Mouse (Mus musculus): Measurements from ENCODE around the gene Evi2a.
A peak's percentile ranks its signal among the peaks of the same experiment; 100 is the strongest.

The Evi2a gene

DNA sequence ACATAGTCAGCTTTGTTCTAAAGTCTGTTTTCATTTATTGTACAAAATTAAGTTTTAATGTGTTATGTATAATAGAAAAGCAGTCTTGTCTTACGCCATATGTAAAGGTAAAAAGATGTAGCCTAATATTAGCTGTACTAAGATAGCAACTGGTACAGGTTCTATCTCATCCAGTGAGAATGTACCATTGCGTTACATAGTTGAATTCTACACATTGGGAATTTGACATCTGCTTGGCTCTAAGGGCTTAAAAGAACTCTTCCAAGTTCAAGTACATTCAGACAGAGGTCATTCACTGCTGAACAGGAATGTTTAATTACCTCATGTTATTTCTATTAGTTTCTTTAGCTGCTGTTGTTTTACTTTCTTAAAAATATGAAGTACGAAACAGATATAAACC is 3.9 kb downstream of the Evi2a start:
- DNase-seq (ENCODE audit: low spot score in 2 of 2) = no peak

DNA sequence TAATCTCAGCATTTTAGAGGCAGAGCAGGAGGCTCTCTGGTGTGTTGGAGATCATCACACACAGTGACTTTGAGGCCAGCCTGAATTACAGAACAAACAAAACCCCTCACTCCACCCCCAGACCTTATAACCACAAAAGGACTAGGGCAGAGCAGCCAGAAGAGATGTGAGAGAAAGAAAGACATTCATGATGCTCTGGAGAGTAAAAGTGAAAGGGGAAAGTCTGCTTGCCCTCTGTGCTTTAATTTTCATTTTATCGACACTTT is 6.2 kb downstream of the Evi2a start:
- peak in 1 of 2 experiments; percentile 35 for DNase-seq (ENCODE audit: low spot score in 2 of 2)

DNA sequence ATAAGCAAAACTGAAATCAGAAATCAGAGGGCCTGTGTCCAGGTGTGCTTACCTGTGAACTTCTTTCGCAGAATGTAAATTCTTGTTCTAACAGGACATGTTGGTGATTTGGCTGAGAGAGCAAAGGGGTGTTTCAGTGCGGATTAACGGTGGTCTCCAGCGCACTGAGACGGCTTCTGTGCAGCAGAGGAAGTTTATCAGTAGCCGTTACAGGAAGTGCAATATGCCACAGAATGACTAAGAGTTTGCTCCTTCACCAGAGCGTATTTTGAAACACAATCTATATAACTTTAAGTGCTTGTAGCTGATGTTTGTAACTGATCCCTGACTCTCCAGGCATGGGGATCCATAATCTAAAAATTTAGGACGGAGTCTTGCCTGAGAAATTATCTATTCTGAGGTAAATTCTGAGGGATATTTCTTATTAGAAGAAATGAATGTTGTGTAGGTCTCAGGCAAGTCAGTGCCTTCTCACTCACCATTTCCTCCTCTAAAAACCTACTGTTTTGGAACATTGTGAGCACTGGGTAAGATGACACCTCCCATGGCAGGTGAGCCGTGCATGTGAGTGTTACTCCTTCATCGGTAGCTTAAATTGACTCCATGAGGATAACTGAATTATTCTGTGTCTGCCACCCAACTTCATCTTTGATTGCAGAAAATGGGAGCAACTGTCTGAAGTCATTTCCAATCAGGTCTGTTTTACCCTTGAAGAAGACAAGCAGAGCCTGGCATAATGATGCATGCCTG is 6.7 kb downstream of the Evi2a start, which contains the start of gene Evi2b:
TSS of gene Evi2b (minus strand) at position 203 of the 750 bp plus-strand sequence.
- DNase-seq (ENCODE audit: low spot score in 2 of 2) = peak; percentile 71 to 75

DNA sequence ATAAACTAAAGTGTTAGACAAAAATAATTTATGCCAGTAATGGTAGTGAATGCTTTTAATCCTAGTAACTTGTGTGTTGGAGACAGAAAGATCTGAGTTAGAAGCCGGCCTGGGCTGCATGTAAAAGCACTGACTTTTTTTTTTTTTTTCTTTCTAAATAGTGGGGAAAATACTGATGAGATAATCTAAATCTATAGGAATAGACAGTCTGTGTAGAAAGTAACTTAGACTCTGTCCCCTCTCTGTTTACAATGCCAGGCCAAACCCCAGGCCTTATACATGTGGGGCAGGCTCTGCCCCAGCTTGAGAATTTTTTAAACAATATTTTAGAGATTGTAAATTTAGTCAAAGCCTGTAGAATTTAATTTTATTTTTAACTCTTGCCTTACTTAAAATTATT is 7.5 kb downstream of the Evi2a start:
- no peak for DNase-seq (ENCODE audit: low spot score in 2 of 2)

DNA sequence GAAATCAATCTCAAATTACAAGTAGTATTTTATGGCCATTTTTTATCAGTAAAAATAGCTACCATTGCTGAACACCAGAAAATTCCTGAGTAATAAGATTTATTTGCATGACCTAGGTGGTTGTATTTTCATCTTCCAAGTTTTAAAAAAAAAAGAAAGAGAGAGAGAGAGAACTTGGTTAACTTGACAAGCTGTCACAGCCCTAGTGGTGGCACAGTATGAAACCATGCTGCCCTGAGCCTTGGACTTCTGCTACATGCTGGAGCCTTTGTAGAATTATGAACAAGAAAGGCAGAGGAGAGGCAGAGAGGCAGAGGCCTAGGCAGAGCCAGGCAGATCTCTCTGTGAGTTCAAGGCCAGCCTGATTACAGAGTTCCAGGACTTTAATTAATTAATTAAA is 8.5 kb downstream of the Evi2a start:
- DNase-seq (ENCODE audit: low spot score in 2 of 2) = peak; percentile 36 to 37

DNA sequence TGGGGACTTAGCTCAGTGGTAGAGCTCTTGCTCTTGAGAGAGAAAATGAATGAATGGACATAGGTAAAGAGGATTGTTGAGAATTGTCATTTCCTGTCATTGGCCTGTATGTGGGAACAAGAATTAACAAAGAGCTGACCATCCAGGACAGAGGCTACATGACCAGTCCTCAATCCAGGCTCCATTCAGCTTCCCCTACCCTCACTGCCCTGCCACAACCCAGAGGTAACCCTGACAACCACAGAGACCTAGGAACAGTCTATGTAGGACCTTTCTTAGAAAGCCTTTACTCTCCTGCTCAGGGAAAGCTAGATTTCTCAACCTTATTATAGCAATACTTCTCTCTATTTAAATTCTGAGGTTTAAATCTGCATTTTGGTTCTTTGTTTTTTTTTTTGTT is 9.6 kb downstream of the Evi2a start:
- no peak for DNase-seq (ENCODE audit: low spot score in 2 of 2)

DNA sequence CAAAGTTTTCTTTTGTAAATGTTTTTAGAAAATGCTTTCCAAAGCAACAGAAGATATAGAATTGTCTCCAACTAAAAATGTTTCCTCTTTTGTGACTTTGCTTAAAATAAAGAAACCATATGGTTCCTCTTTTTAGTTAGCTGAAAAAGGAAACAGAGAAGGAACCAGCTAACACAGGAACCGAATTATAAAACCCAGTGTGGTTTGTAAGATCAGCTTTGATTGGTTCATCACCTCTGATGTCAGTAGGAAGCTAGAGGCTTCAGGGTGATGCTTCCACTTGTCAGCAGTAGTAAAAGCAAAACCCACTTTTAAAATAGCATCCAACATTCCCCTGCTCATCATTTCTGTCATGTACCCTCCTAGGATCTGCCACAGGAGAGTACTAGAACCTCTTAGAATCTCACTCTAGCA is 10.5 kb downstream of the Evi2a start:
- DNase-seq (ENCODE audit: low spot score in 2 of 2) = peak; percentile 83 to 85

DNA sequence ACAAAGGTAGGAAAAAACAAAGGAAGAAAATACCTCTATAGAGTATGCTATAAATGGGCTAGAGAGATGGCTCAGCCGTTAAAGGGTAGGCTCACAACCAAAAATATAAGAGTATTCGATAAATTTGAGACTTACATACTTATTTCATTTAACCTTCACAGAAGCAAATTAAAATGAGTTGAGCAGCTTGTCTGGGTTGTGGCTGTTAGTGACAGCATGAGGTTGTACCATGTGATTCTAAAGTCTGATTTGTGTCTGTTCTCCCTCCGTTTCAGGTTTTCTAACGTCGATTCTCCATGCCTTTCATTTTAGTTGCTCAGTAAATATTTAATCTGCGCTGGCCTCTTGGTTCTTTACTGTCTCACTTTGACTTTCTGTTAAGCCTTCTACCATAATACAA is 11.1 kb downstream of the Evi2a start:
- no peak for DNase-seq (ENCODE audit: low spot score in 2 of 2)

DNA sequence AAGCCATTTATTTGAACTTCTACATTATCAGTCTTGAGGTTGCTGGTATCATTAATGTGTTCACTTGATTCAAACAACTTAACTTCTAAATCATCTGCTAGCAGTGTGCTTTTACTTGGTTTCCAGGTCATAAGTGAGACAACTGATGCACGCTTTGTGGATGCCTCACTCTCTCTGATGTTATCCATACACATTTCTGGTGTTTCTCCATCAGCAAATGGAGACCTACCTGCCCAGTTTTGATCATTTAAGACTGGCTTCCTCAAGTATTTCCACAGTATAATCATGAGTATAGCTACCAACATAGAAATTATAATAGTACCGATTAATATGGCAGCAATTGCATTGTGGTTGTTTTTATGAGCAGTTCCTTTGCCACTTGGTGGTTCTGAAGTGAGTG is 14.6 kb downstream of the Evi2a start:
- no peak for DNase-seq (ENCODE audit: low spot score in 2 of 2)

DNA sequence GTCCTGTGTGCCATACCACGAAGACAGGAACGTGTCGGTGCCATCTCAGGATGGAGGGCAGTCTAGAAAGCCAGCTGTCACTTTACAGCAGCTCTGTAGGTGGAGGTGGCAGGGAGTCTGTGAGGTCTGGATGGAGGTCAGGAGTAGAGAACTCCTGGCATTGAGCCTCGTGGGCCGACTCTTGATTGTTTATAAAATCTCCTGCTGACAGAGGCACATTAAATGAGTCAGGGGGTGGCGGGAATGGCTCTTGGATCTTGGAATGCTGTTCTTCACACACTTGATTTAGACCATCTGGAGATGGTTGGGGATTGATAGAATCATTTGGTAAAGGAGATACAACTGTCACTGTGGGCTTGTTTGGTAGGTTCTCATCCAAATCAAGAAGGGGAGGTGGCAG is 15.1 kb downstream of the Evi2a start:
- no peak for DNase-seq (ENCODE audit: low spot score in 2 of 2)

DNA sequence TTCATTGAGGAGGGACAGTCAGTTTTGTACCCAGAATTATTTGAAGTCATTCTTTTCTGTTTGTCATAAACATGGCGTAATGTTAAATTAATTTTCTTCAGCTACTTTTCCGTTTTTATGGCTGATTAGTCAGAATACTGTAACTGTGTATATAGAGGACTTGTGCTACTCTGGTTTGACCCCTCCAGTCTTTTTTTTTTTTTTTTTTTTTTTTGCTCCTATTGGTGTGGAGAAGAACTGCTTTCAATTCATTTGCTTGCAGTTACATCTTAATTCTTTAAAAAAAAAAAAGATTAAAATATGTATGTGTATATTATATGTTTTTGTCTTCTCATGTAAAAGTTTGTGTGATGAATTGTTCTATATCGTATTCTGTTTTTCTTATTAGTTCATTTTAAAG is 18.4 kb downstream of the Evi2a start:
- DNase-seq (ENCODE audit: low spot score in 2 of 2) = no peak

DNA sequence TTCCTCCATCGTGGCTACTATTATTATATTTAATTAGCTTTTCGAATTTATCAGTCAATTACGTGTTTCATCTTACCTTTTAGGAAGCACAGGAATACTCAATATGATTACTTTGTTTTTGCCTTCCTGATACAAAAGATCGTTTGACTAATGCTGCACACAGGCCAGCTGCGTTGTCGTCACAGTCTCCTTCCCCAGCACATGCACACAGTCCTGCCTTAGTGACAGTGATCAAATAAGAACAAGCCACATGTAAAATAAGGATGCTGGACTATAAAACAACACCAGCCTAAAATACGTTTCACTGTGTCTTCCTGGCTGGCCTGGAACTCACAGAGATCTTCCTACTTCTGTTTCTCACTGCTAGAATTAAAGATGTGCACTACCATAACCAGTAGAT is 25.9 kb downstream of the Evi2a start:
- DNase-seq (ENCODE audit: low spot score in 2 of 2) = no peak

DNA sequence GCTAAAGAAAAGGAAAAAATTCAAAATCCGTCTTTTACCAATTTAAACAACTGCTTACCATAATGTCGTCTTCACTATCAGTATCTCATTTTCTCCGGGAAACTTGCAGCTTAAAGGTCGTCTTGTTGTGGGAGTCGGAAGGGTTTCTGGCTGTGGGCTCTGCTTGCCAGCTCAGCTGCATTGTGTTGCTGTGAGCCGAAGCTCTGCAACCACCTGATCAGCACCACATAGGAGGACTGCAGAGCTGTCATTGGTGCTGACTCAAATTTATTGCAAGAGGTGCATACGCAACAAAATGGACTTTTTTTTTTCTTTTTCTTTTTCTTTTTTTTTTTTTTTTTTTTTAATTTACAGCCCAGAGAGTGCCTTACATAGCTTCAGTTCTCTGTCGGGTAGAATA is 26.6 kb downstream of the Evi2a start, which contains the start of gene Omg:
TSS of gene Omg (minus strand) at position 240 of the 400 bp plus-strand sequence.
- no peak for DNase-seq (ENCODE audit: low spot score in 2 of 2)

DNA sequence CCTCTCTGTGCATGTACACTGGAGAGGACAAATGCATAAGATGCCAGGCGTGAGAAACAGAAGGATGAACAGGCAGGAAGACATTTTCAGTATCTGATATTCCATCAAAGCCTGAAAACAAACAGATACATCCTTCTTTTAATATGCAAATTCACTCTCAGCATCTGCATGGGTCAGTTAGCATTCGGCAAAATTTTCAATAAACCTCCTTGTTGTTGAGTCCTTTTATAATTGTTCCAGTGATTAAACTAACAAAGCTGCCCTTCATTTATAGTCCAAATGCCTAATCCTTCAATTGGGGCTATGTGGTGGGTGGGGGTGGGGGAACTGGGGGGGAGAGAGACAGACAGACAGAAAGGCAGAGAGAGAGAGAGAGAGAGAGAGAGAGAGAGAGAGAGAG is 27.5 kb downstream of the Evi2a start:
- no peak for DNase-seq (ENCODE audit: low spot score in 2 of 2)

DNA sequence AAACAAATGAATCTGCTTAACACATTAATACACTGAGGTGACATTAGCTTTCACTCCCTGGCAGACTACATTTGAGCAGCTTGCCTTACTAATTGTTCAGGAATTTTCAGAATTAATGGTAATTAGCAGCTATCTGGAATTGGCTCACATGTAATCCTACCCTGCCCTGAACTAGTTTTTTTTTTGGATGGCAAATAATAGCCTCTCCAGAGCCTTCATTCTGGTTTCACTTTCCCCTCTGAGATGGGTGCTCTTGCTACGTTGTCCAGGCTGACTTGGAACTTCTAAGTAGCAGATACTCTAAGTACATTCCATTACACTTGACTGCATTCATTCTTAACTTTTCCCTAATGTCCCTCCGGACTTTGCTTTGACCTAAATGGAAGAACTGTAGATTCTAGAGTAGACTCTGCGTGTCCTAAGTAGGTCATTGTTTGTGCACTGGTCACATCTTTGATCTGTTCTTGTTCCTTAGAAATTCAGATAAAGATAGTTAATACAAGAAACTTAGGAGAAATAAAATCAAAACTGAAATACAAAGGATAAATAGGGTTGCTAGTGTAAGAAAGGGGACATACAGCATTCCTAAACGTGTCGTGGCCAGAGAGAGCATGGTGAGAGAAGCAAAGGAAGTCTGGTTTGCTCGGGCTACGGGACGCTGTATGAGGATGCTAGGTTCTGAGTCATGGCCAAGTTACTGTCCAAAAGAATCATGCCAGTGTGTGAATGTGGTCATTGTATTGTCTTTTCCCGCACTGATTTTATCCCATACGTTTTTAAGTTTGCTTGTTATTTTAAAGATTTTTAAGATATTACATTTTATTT is 35.2 kb downstream of the Evi2a start:
- DNase-seq (ENCODE audit: low spot score in 2 of 2) = no peak

DNA sequence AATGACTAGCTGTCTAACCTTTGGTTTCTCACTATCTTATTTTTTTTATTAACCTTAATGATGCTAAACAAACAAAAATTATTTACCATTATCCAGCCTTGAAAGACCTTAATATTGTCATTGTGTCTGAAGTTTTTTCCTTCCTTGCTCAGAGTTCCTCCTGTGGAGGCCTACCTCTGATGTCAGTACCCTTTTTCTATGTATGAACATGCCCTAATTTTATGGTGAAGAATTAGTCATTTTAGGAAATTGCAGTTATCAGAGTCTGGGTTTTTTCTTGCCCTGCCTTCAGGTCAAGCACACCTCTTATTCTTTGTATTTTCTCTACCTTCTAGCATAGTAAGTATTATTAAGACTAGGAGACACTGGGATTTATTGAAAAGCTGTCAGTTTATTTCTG is 45.7 kb downstream of the Evi2a start:
- DNase-seq (ENCODE audit: low spot score in 2 of 2) = no peak

DNA sequence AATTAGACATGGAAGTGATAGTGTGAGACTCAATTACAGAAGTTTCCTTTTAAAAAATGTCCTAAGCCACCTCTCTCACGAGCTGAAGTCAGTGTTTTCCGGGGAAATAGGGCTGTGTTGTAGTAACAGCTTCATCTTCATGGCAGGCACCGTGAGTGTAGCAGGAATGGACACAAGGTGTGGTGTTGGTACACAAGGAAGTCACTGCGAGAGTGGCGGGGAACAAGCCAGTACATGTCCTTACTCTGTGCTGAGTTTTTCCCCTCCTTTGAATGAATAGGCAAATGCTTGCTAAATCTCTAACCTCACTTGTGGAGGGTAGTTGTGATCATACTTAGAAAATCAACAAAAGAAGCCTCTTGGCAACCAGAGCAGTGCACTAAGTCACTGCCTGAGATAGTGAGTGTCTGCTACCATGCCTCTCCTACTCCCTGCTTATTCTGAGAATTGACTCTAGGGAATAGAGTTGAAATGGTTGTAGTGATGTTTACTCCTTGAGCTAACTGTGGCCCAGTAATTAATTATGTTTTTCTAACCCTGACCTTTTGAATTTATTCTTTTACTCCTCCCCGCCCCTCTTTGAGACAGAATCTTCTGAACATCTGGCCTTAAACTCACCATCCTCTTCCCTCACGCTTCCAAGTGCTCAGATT is 46.4 kb downstream of the Evi2a start:
- DNase-seq (ENCODE audit: low spot score in 2 of 2) = no peak

DNA sequence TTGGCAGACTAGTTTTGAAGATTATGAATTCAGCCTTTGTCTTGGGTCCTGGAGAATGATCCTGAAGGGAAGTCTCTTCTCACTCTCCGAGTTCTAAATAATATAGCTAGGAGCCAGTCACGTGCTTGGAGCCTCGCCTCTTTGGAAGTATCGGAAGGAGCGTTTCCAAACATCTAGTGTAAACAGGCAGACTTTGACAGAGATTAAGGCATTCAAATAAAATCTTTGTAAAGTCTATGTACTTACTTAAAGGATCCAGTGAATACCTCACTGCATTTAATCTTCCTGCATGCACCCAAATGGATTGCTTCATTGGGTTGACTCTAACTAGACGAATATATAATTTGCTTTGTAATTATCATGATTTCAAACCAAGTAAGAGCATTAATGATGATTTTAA is 47.0 kb downstream of the Evi2a start:
- no peak for DNase-seq (ENCODE audit: low spot score in 2 of 2)
